Mouse (Mus musculus) brain, embryonic 14.5 days (tissue): ENCODE measurements around the gene Olfr512.

Experiments
- CTCF ChIP-seq: fragments of 200-500 bp; IDR thresholded peaks from 2 replicates; pipeline ENCODE4 v1.5.1; 2012; ENCODE audit warnings: inconsistent platforms, mild to moderate bottlenecking, moderate library complexity, borderline replicate concordance; ENCODE audit not compliant: insufficient read depth, insufficient read length; ENCODE audit errors: extremely low read depth
- POLR2A ChIP-seq: fragments of 200-500 bp; IDR thresholded peaks from 2 replicates; pipeline ENCODE4 v1.6.1; 2012; ENCODE audit warnings: mild to moderate bottlenecking, inconsistent platforms, borderline replicate concordance; ENCODE audit not compliant: poor library complexity, insufficient read depth, insufficient read length, severe bottlenecking; ENCODE audit errors: extremely low read depth

GRCm38 (mm10) chr7:108760411-108760810 is 47.3 kb downstream of the Olfr512 start:
- no peak for TF ChIP-seq CTCF
- no peak for TF ChIP-seq POLR2A
